Mouse (Mus musculus): ENCODE data around the gene Stk36. TPM values are rescaled to one million over a fixed set of nuclear protein-coding genes. Genes with fewer than 3 reads are reported as not detected.
A peak's percentile ranks its signal among the peaks of the same experiment; 100 is the strongest.

Gene Stk36
- total and polyA plus RNA-seq, 2 experiments from 2014 or later: 9.6 to 9.9 TPM

DNA sequence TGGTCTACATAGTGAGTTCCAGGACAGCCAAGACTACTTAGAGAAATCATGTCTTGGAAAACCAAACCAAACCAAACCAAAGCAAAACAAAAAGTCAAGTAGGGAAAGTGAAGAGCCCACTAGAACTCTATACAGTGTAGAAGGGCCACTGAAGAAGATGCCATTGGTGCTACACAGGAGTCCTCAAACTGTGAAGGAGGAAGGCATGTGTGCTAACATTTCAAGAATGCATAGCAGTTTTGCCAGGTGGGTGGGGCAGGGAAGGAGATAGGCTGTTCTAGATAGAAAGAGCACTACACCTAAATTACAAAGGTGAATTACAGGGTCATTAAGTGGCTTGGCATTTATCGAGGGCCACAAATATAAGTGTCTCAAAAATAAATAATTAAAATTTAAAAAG, 22.9 kb downstream of the Stk36 start:
- H3K9ac ChIP-seq (replicated peaks; ENCODE audit: low read length, poor library complexity, severe bottlenecking): no peak overlapping the region
- DNase-seq (ENCODE audit: low spot score) (no peak), ATAC-seq (ENCODE audit: low FRiP score) (no peak)
- no peak overlapping the region for H3K27ac ChIP-seq (ENCODE audit: low read depth, low read length)
- WGBS: 100% methylated on average over 1 of the region's 1 CpGs
- no peak overlapping the region for H3K4me3 ChIP-seq (ENCODE audit: low read depth, low read length)
- H3K36me3 ChIP-seq (ENCODE audit: insufficient read depth, low read length): peaks cover 35% of the 10 kb centered on the region
- H3K4me1 ChIP-seq (ENCODE audit: insufficient read depth, low read length): no peaks in the 10 kb centered on the region
- no peak overlapping the region for H3K4me2 ChIP-seq (ENCODE audit: low read depth, low read length, poor library complexity, severe bottlenecking)
- H3K27me3 ChIP-seq (ENCODE audit: insufficient read depth, low read length): no peaks in the 10 kb centered on the region
- no peaks in the 10 kb centered on the region for H3K9me3 ChIP-seq (ENCODE audit: low read length)
- no peak for TF ChIP-seq CTCF (IDR thresholded peaks at IDR 0.05)

DNA sequence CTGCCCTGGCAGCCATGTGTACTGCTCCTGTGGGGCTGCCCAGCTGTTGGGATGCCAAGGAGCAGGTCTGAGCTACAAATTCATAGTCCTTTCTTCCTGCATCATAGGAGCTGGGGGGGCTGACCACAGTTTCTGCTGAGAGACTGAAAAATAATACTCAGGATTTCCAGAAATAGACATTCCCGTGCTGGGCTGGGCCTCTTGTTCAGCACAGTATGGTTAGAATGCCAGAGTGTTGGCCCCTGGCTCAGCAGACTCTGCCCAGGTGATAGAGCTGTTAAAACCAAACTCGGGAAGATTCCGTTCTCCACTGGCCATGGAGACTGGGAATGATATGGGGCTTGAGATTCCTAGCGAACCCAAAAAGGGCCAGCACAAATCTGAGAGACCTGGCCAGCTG, 24.8 kb downstream of the Stk36 start:
- Histone ChIP-seq H3K9me3 (ENCODE audit: low read length) (no peaks in the 10 kb centered on the region), H3K4me3 (ENCODE audit: low read depth, low read length) (no peak overlapping the region), H3K27me3 (ENCODE audit: insufficient read depth, low read length) (no peaks in the 10 kb centered on the region), H3K9ac (replicated peaks; ENCODE audit: low read length, poor library complexity, severe bottlenecking) (no peak overlapping the region), H3K4me1 (ENCODE audit: insufficient read depth, low read length) (no peaks in the 10 kb centered on the region), H3K27ac (ENCODE audit: low read depth, low read length) (no peak overlapping the region), H3K36me3 (ENCODE audit: insufficient read depth, low read length) (peaks cover 35% of the 10 kb centered on the region), H3K4me2 (ENCODE audit: low read depth, low read length, poor library complexity, severe bottlenecking) (no peak overlapping the region)
- TF ChIP-seq CTCF (IDR thresholded peaks at IDR 0.05): no peak
- 88% methylated on average over 4 of the region's 4 CpGs for WGBS
- no peak for ATAC-seq (ENCODE audit: low FRiP score)
- DNase-seq (ENCODE audit: low spot score): no peak

DNA sequence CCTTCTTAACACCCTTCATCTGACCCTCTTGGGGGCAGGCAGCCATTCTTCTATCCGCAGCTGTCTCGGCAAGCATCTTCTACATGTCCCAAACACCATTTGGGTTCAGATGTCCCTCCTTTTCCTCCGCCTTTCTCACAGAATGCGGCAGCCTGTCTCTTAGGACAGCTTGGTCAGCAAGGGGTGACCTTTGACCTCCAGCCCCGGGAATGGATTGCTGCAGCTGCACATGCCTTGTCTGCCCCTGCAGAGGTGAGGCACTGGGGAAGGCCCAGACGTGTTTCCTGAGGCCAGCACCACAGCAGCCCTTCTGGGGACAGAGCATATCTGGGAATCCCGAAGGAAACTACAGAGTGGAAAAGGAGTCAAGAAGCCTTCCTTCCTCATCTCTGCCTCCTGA, 26.8 kb downstream of the Stk36 start:
- Histone ChIP-seq H3K4me1 (ENCODE audit: insufficient read depth, low read length) (no peaks in the 10 kb centered on the region), H3K27ac (ENCODE audit: low read depth, low read length) (no peak overlapping the region), H3K36me3 (ENCODE audit: insufficient read depth, low read length) (peaks cover 37% of the 10 kb centered on the region), H3K4me3 (ENCODE audit: low read depth, low read length) (no peak overlapping the region), H3K27me3 (ENCODE audit: insufficient read depth, low read length) (no peaks in the 10 kb centered on the region), H3K9ac (replicated peaks; ENCODE audit: low read length, poor library complexity, severe bottlenecking) (no peak overlapping the region), H3K9me3 (ENCODE audit: low read length) (no peaks in the 10 kb centered on the region), H3K4me2 (ENCODE audit: low read depth, low read length, poor library complexity, severe bottlenecking) (no peak overlapping the region)
- ATAC-seq (ENCODE audit: low FRiP score) (no peak), DNase-seq (ENCODE audit: low spot score) (no peak)
- no peak for TF ChIP-seq CTCF (IDR thresholded peaks at IDR 0.05)
- WGBS: 36% methylated on average over 7 of the region's 7 CpGs

DNA sequence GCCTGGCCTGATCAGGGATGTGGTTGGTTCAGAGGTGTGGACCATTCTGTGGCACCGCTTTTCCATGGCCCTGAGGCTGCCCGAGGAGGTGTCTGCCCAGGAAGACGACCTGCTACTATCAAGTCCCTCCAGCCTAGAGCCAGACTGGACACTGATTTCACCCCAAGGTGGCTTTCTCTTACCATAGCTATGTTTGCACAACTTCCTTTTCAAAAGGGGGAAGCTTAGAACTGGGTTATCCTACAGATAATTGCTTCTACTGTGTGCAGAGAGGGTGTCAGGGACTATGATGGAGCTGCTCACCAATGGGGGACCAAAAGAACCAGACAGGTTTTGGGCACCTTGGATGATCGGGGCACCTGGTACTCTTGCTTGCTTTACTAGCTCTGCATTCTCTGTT, 31.5 kb downstream of the Stk36 start:
- H3K4me3 ChIP-seq (ENCODE audit: low read depth, low read length): no peak overlapping the region
- no peak for TF ChIP-seq CTCF (IDR thresholded peaks at IDR 0.05)
- no peak for ATAC-seq (ENCODE audit: low FRiP score)
- H3K36me3 ChIP-seq (ENCODE audit: insufficient read depth, low read length): peaks cover 45% of the 10 kb centered on the region
- H3K9me3 ChIP-seq (ENCODE audit: low read length): no peaks in the 10 kb centered on the region
- DNase-seq (ENCODE audit: low spot score): no peak
- no peaks in the 10 kb centered on the region for H3K4me1 ChIP-seq (ENCODE audit: insufficient read depth, low read length)
- H3K27ac ChIP-seq (ENCODE audit: low read depth, low read length): no peak overlapping the region
- no peaks in the 10 kb centered on the region for H3K27me3 ChIP-seq (ENCODE audit: insufficient read depth, low read length)
- H3K9ac ChIP-seq (replicated peaks; ENCODE audit: low read length, poor library complexity, severe bottlenecking): no peak overlapping the region
- WGBS: 91% methylated on average over 4 of the region's 4 CpGs
- H3K4me2 ChIP-seq (ENCODE audit: low read depth, low read length, poor library complexity, severe bottlenecking): no peak overlapping the region

DNA sequence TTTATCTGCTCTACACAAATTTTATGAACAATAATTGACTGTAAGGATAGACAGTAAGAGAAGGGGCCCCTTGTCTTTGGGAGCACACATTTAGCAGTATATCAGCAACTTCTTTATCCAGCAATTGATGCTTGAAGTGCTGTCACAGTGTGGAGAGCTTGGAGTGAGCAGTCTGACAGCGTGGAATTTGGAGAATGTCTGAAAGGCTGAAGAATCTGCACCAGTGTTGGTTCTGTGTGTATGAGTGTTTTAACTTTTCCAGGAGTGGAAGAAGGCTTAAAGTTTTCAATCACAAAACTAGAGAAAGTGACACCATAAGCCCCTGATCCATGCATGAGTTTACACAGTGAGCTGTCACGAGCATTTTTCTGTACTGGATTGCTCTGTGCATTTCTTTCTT, 42.3 kb downstream of the Stk36 start:
- Histone ChIP-seq H3K4me2 (ENCODE audit: low read depth, low read length, poor library complexity, severe bottlenecking) (no peak overlapping the region), H3K9me3 (ENCODE audit: low read length) (no peaks in the 10 kb centered on the region), H3K9ac (replicated peaks; ENCODE audit: low read length, poor library complexity, severe bottlenecking) (no peak overlapping the region), H3K4me1 (ENCODE audit: insufficient read depth, low read length) (no peaks in the 10 kb centered on the region), H3K27me3 (ENCODE audit: insufficient read depth, low read length) (no peaks in the 10 kb centered on the region), H3K27ac (ENCODE audit: low read depth, low read length) (no peak overlapping the region), H3K36me3 (ENCODE audit: insufficient read depth, low read length) (no peaks in the 10 kb centered on the region), H3K4me3 (ENCODE audit: low read depth, low read length) (no peak overlapping the region)
- TF ChIP-seq CTCF (IDR thresholded peaks at IDR 0.05): no peak
- no peak for DNase-seq (ENCODE audit: low spot score)
- WGBS: 79% methylated on average over 2 of the region's 2 CpGs
- no peak for ATAC-seq (ENCODE audit: low FRiP score)

DNA sequence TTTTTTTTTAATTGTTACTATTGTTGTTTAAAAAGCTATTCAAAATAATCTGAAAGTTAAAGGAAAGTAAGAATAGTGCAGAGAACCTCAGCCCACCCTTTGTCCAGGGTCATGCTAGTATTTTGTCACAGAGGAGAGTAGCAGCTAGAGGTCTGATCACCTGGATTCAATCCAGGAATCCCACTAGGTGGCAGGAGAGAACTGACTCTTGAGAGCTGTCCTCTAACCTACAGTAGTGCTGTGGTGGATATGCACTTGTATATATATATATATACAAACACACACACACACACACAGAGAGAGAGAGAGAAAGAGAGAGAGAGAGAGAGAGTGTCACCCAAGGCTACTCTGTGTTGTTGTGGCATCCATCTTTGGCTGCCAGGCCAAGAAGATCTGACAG, 42.7 kb downstream of the Stk36 start:
- H3K27me3 ChIP-seq (ENCODE audit: insufficient read depth, low read length): no peaks in the 10 kb centered on the region
- no peak overlapping the region for H3K9ac ChIP-seq (replicated peaks; ENCODE audit: low read length, poor library complexity, severe bottlenecking)
- no peak overlapping the region for H3K27ac ChIP-seq (ENCODE audit: low read depth, low read length)
- H3K4me1 ChIP-seq (ENCODE audit: insufficient read depth, low read length): no peaks in the 10 kb centered on the region
- no peak overlapping the region for H3K4me3 ChIP-seq (ENCODE audit: low read depth, low read length)
- H3K4me2 ChIP-seq (ENCODE audit: low read depth, low read length, poor library complexity, severe bottlenecking): no peak overlapping the region
- TF ChIP-seq CTCF (IDR thresholded peaks at IDR 0.05): peak; percentile 73
- peak; percentile 66 for DNase-seq (ENCODE audit: low spot score)
- H3K9me3 ChIP-seq (ENCODE audit: low read length): no peaks in the 10 kb centered on the region
- ATAC-seq (ENCODE audit: low FRiP score): no peak
- no peaks in the 10 kb centered on the region for H3K36me3 ChIP-seq (ENCODE audit: insufficient read depth, low read length)
